Mouse (Mus musculus) urinary bladder, adult 18-20 months (tissue): ENCODE measurements around the gene Atp7b.
A peak's percentile ranks its signal among the peaks of the same experiment; 100 is the strongest.

ENCODE experiments used
- DNase-seq, 2 experiments: peaks; one replicate each; pipeline ENCODE4 v3.0.0; 2022; ENCODE audit warnings: low spot score in 2 of 2, mixed read lengths in 2 of 2

Gene Atp7b

GRCm38 (mm10) chr8:22059821-22060445 is at the start of gene Atp7b:
Gene Atp7b (minus strand): TSS chr8:22060305.
- peak; percentile 9 to 63 for DNase-seq

- no peak for DNase-seq
Measured at GRCm38 (mm10) chr8:22107020-22107419, 46.9 kb upstream of the Atp7b start.

- no peak for DNase-seq
Measured at GRCm38 (mm10) chr8:22091568-22091967, 31.5 kb upstream of the Atp7b start.

GRCm38 (mm10) chr8:22089226-22089625 is 29.1 kb upstream of the Atp7b start:
- no peak for DNase-seq

- DNase-seq = no peak
Measured at GRCm38 (mm10) chr8:22079313-22080007, 19.4 kb upstream of the Atp7b start.

GRCm38 (mm10) chr8:22061126-22061525 is 1.0 kb upstream of the Atp7b start:
- no peak for DNase-seq

GRCm38 (mm10) chr8:22060446-22060889 is 363 bp upstream of the Atp7b start, which contains the start of gene Alg11:
Gene Alg11 (plus strand): TSS chr8:22060721.
- DNase-seq = peak; percentile 84 to 96

GRCm38 (mm10) chr8:22059153-22059738 is 859 bp downstream of the Atp7b start:
- no peak for DNase-seq

GRCm38 (mm10) chr8:22058368-22058767 is 1.7 kb downstream of the Atp7b start:
- no peak for DNase-seq

- no peak for DNase-seq
Measured at GRCm38 (mm10) chr8:22056850-22057249, 3.3 kb downstream of the Atp7b start.

- DNase-seq = no peak
Measured at GRCm38 (mm10) chr8:22055492-22055877, 4.6 kb downstream of the Atp7b start.

- DNase-seq = peak; percentile 29 to 47
Measured at GRCm38 (mm10) chr8:22054674-22055491, 5.2 kb downstream of the Atp7b start.

GRCm38 (mm10) chr8:22047699-22048464 is 12.2 kb downstream of the Atp7b start:
- peak in 1 of 2 experiments; percentile 48 for DNase-seq

GRCm38 (mm10) chr8:22043706-22044105 is 16.4 kb downstream of the Atp7b start:
- DNase-seq = no peak

GRCm38 (mm10) chr8:22042515-22042914 is 17.6 kb downstream of the Atp7b start:
- DNase-seq = no peak

- no peak for DNase-seq
Measured at GRCm38 (mm10) chr8:22040153-22040509, 20.0 kb downstream of the Atp7b start.

- peak; percentile 12 to 27 for DNase-seq
Measured at GRCm38 (mm10) chr8:22039468-22040152, 20.5 kb downstream of the Atp7b start.

- no peak for DNase-seq
Measured at GRCm38 (mm10) chr8:22037022-22037421, 23.1 kb downstream of the Atp7b start.

- no peak for DNase-seq
Measured at GRCm38 (mm10) chr8:22036137-22036536, 24.0 kb downstream of the Atp7b start.

GRCm38 (mm10) chr8:22030990-22031389 is 29.1 kb downstream of the Atp7b start:
- no peak for DNase-seq

GRCm38 (mm10) chr8:22028973-22029372 is 31.1 kb downstream of the Atp7b start:
- DNase-seq = no peak
